ENCODE assay signal across 8 mouse cellular contexts in genomic region chr5:122379374-122380155, GRCm38 (mm10). TPM values are rescaled to one million over a fixed set of nuclear protein-coding genes. Genes with fewer than 3 reads are reported as not detected.
DNase-seq lines count a peak whose midpoint lies in the region; ATAC-seq lines count a peak whose summit lies in the region.

No protein-coding gene starts in this region.

- H3K9ac ChIP-seq in midbrain, embryonic 12.5 days (replicated peaks): no peak overlapping the region

- peaks cover 54% of the 10 kb centered on the region for H3K36me3 ChIP-seq in midbrain, embryonic 12.5 days

- intact Hi-C loops in left cerebral cortex, postnatal 4 days (cut with DNase I): no loop called here

- DNase-seq in ovary, postnatal 14 days (ENCODE audit: low spot score): peak; percentile 56
- no peak for DNase-seq in ovary, postnatal 10 days (ENCODE audit: low spot score)
- peak; percentile 88 to 90 for DNase-seq in cerebellum, postnatal 25 days
- peak; percentile 80 to 85 for DNase-seq in frontal cortex, postnatal 36 days (ENCODE audit: low spot score in 2 of 2)
- DNase-seq in kidney, adult 11 months: peak; percentile 65
- peak; percentile 86 for DNase-seq in left cerebral cortex, postnatal 4 days
- DNase-seq in spleen, adult 18-20 months: peak; percentile 55 to 69

- H3K9me3 ChIP-seq in midbrain, embryonic 12.5 days: no peaks in the 10 kb centered on the region

- peak; percentile 58; the same call in 1 of the 2 replicates for ATAC-seq in midbrain, embryonic 12.5 days (ENCODE audit: low FRiP score, low read depth)

- WGBS in midbrain, embryonic 12.5 days: 53% methylated on average over 9 of the region's 11 CpGs

- H3K4me2 ChIP-seq in midbrain, embryonic 12.5 days (replicated peaks): no peak overlapping the region

- no peak overlapping the region for H3K27ac ChIP-seq in midbrain, embryonic 12.5 days (replicated peaks)

- no peaks in the 10 kb centered on the region for H3K4me1 ChIP-seq in midbrain, embryonic 12.5 days

- H3K27me3 ChIP-seq in midbrain, embryonic 12.5 days: no peaks in the 10 kb centered on the region

- no peak overlapping the region for H3K4me3 ChIP-seq in midbrain, embryonic 12.5 days

RNA-seq across cellular contexts. Expression of gene Fam216a, which starts 7.4 kb away (rescaled TPM):
- 10 to 100 TPM; 62.7 to 65.4 TPM for total RNA-seq in left cerebral cortex, postnatal 4 days (2021)
- 114 and 115 TPM in 2 replicates for polyA plus RNA-seq in midbrain, embryonic 12.5 days (2016; fragmentation: Nextera tagmentation; extraction: Ambion mirVana)

RNA-seq across cellular contexts. Expression of gene Gpn3, which starts 7.9 kb away (rescaled TPM):
- 10 to 100 TPM; 19.9 to 20.6 TPM for total RNA-seq in left cerebral cortex, postnatal 4 days (2021)
- 56.5 and 58.2 TPM in 2 replicates for polyA plus RNA-seq in midbrain, embryonic 12.5 days (2016; fragmentation: Nextera tagmentation; extraction: Ambion mirVana)

RNA-seq across cellular contexts. Expression of gene Arpc3, which starts 12.1 kb away (rescaled TPM):
- total RNA-seq in left cerebral cortex, postnatal 4 days (2021): 100 to 1,000 TPM; 258 to 271 TPM
- polyA plus RNA-seq in midbrain, embryonic 12.5 days (2016; fragmentation: Nextera tagmentation; extraction: Ambion mirVana): 117 and 118 TPM in 2 replicates

RNA-seq across cellular contexts. Expression of gene Vps29, which starts 25.4 kb away (rescaled TPM):
- total RNA-seq in left cerebral cortex, postnatal 4 days (2021): 100 to 1,000 TPM; 202 to 208 TPM
- 208 TPM in 2 replicates for polyA plus RNA-seq in midbrain, embryonic 12.5 days (2016; fragmentation: Nextera tagmentation; extraction: Ambion mirVana)

RNA-seq across cellular contexts. Expression of gene Rad9b, which starts 25.5 kb away (rescaled TPM):
- 1 to 10 TPM; 6.1 to 6.8 TPM for total RNA-seq in left cerebral cortex, postnatal 4 days (2021)
- polyA plus RNA-seq in midbrain, embryonic 12.5 days (2016; fragmentation: Nextera tagmentation; extraction: Ambion mirVana): 15.7 and 16.6 TPM in 2 replicates
